Mouse (Mus musculus) heart, embryonic 13.5 days (tissue): ENCODE results near the gene Kif3c. TPM values are rescaled to one million over a fixed set of nuclear protein-coding genes. Genes with fewer than 3 reads are reported as not detected.

ENCODE experiments used
- ATAC-seq: fragments of 200-750 bp; cut with Nextera tagmentation; 2 replicates; pipeline ENCODE4 v1.8.0; 2017; ENCODE audit warnings: moderate TSS enrichment; ENCODE audit not compliant: insufficient number of reproducible peaks, low FRiP score, low TSS enrichment; ENCODE audit errors: extremely low read depth
- H3K27ac ChIP-seq: fragments of 300-500 bp; sonication (generic); replicated peaks from 2 replicates; pipeline ENCODE4 v1.5.1; 2015; ENCODE audit warnings: moderate library complexity, mild to moderate bottlenecking, inconsistent platforms
- H3K27me3 ChIP-seq: fragments of 300-500 bp; sonication (generic); replicated peaks from 2 replicates; pipeline ENCODE4 v1.6.1; 2015; ENCODE audit warnings: mild to moderate bottlenecking, inconsistent platforms
- H3K36me3 ChIP-seq: fragments of 300-500 bp; sonication (generic); 2 replicates; pipeline ENCODE4 v1.6.1; 2015; ENCODE audit warnings: mild to moderate bottlenecking, inconsistent platforms
- H3K4me1 ChIP-seq: fragments of 300-500 bp; sonication (generic); 2 replicates; pipeline ENCODE4 v1.6.1; 2015; ENCODE audit warnings: inconsistent platforms
- H3K4me2 ChIP-seq: fragments of 300-500 bp; sonication (generic); 2 replicates; pipeline ENCODE4 v1.6.1; 2015; ENCODE audit warnings: inconsistent platforms, mild to moderate bottlenecking, moderate library complexity
- H3K4me3 ChIP-seq: fragments of 300-500 bp; sonication (generic); 2 replicates; pipeline ENCODE4 v1.5.1; 2015; ENCODE audit warnings: moderate library complexity, mild to moderate bottlenecking, inconsistent platforms
- H3K9ac ChIP-seq: fragments of 300-500 bp; sonication (generic); 2 replicates; pipeline ENCODE4 v1.6.1; 2015; ENCODE audit warnings: inconsistent platforms, mild to moderate bottlenecking, moderate library complexity
- H3K9me3 ChIP-seq: fragments of 300-500 bp; sonication (generic); 2 replicates; pipeline ENCODE4 v1.6.1; 2016; ENCODE audit warnings: inconsistent platforms
- WGBS: fragments of 180-500 bp; shearing (Covaris S2); methylation state at CpG from one replicate; pipeline ENCODE4 v1.1.7; 2015; ENCODE audit warnings: mixed read lengths; 5-methylcytosine and 5-hydroxymethylcytosine counted together
- polyA plus RNA-seq: library from polyadenylated mRNA; unstranded; fragments of >200 nt; fragmentation: Nextera tagmentation; extraction: Ambion mirVana; gene quantifications from 2 replicates; pipeline ENCODE4 v1.2.1, GENCODE M21; 2015

The Kif3c gene
- polyA plus RNA-seq: 5.4 and 5.6 TPM in 2 replicates

GRCm38 (mm10) chr12:3364508-3365448, at the start of gene Kif3c:
Kif3c (plus strand) TSS chr12:3365132.
- WGBS: 7% methylated on average over 48 of the region's 48 CpGs
- Histone ChIP-seq H3K9ac (peak within 1 kb of the TSS; percentile 88), H3K27me3 (peaks cover 10% of the 10 kb centered on the region; the same call in 1 of the 2 replicates), H3K27ac (peak within 1 kb of the TSS; percentile 54), H3K4me2 (peak within 1 kb of the TSS; percentile 95), H3K9me3 (no peaks in the 10 kb centered on the region), H3K36me3 (peaks cover 12% of the 10 kb centered on the region), H3K4me3 (peak within 1 kb of the TSS; percentile 88), H3K4me1 (peaks cover 31% of the 10 kb centered on the region)
- peak; percentile 75; the same call in 1 of the 2 replicates for ATAC-seq

- H3K4me3 ChIP-seq: no peak overlapping the region
- ATAC-seq: no peak
- no peak overlapping the region for H3K9ac ChIP-seq
- peaks cover 5% of the 10 kb centered on the region; the same call in 1 of the 2 replicates for H3K4me1 ChIP-seq
- no peaks in the 10 kb centered on the region for H3K9me3 ChIP-seq
- H3K27me3 ChIP-seq: no peaks in the 10 kb centered on the region
- no peak overlapping the region for H3K4me2 ChIP-seq
- no peaks in the 10 kb centered on the region for H3K36me3 ChIP-seq
- H3K27ac ChIP-seq: no peak overlapping the region
- 20% methylated on average over 2 of the region's 2 CpGs for WGBS
Measured at GRCm38 (mm10) chr12:3316083-3316482, 48.8 kb upstream of the Kif3c start.

GRCm38 (mm10) chr12:3316937-3317336, 48.0 kb upstream of the Kif3c start:
- Histone ChIP-seq H3K4me3 (no peak overlapping the region), H3K36me3 (no peaks in the 10 kb centered on the region), H3K4me2 (no peak overlapping the region), H3K4me1 (0 out of 2 replicates have a peak, but pooled peaks cover 3% of the 10 kb centered on the region), H3K27me3 (no peaks in the 10 kb centered on the region), H3K9ac (no peak overlapping the region), H3K27ac (no peak overlapping the region), H3K9me3 (no peaks in the 10 kb centered on the region)
- no peak for ATAC-seq
- WGBS: 52% methylated on average over 3 of the region's 3 CpGs

GRCm38 (mm10) chr12:3319377-3319776, 45.6 kb upstream of the Kif3c start:
- no peak overlapping the region for H3K4me3 ChIP-seq
- WGBS: 56% methylated on average over 4 of the region's 4 CpGs
- no peak overlapping the region for H3K9ac ChIP-seq
- H3K9me3 ChIP-seq: no peaks in the 10 kb centered on the region
- H3K4me2 ChIP-seq: no peak overlapping the region
- no peak for ATAC-seq
- no peaks in the 10 kb centered on the region for H3K36me3 ChIP-seq
- H3K4me1 ChIP-seq: 0 out of 2 replicates have a peak, but pooled peaks cover 3% of the 10 kb centered on the region
- no peaks in the 10 kb centered on the region for H3K27me3 ChIP-seq
- no peak overlapping the region for H3K27ac ChIP-seq

GRCm38 (mm10) chr12:3323241-3323640, 41.7 kb upstream of the Kif3c start:
- Histone ChIP-seq H3K9me3 (no peaks in the 10 kb centered on the region), H3K4me3 (no peak overlapping the region), H3K36me3 (no peaks in the 10 kb centered on the region), H3K4me2 (no peak overlapping the region), H3K27me3 (no peaks in the 10 kb centered on the region), H3K9ac (no peak overlapping the region), H3K4me1 (no peaks in the 10 kb centered on the region), H3K27ac (no peak overlapping the region)
- 55% methylated on average over 6 of the region's 6 CpGs for WGBS
- ATAC-seq: no peak

- Histone ChIP-seq H3K27ac (no peak overlapping the region), H3K27me3 (no peaks in the 10 kb centered on the region), H3K9ac (no peak overlapping the region), H3K9me3 (peaks cover 3% of the 10 kb centered on the region; the same call in 1 of the 2 replicates), H3K4me2 (no peak overlapping the region), H3K36me3 (no peaks in the 10 kb centered on the region), H3K4me1 (no peaks in the 10 kb centered on the region), H3K4me3 (no peak overlapping the region)
- 65% methylated on average over 2 of the region's 2 CpGs for WGBS
- no peak for ATAC-seq
Measured at GRCm38 (mm10) chr12:3325232-3325631, 39.7 kb upstream of the Kif3c start.

- Histone ChIP-seq H3K4me2 (no peak overlapping the region), H3K4me3 (no peak overlapping the region), H3K36me3 (no peaks in the 10 kb centered on the region), H3K27me3 (no peaks in the 10 kb centered on the region), H3K4me1 (no peaks in the 10 kb centered on the region), H3K9ac (no peak overlapping the region), H3K9me3 (peaks cover 3% of the 10 kb centered on the region; the same call in 1 of the 2 replicates), H3K27ac (no peak overlapping the region)
- ATAC-seq: no peak
- WGBS: 63% methylated on average over 4 of the region's 4 CpGs
Measured at GRCm38 (mm10) chr12:3329677-3330076, 35.3 kb upstream of the Kif3c start.

GRCm38 (mm10) chr12:3338931-3339330, 26.0 kb upstream of the Kif3c start:
- H3K36me3 ChIP-seq: no peaks in the 10 kb centered on the region
- H3K9me3 ChIP-seq: no peaks in the 10 kb centered on the region
- no peak overlapping the region for H3K27ac ChIP-seq
- no peak for ATAC-seq
- H3K27me3 ChIP-seq: no peaks in the 10 kb centered on the region
- H3K4me3 ChIP-seq: no peak overlapping the region
- 80% methylated on average over 1 of the region's 1 CpGs for WGBS
- H3K9ac ChIP-seq: no peak overlapping the region
- no peak overlapping the region for H3K4me2 ChIP-seq
- H3K4me1 ChIP-seq: no peaks in the 10 kb centered on the region

- H3K27ac ChIP-seq: no peak overlapping the region
- WGBS: 81% methylated on average over 2 of the region's 2 CpGs
- no peak overlapping the region for H3K4me3 ChIP-seq
- no peaks in the 10 kb centered on the region for H3K9me3 ChIP-seq
- no peak overlapping the region for H3K9ac ChIP-seq
- H3K4me2 ChIP-seq: no peak overlapping the region
- H3K36me3 ChIP-seq: no peaks in the 10 kb centered on the region
- ATAC-seq: no peak
- no peaks in the 10 kb centered on the region for H3K27me3 ChIP-seq
- H3K4me1 ChIP-seq: no peaks in the 10 kb centered on the region
Measured at GRCm38 (mm10) chr12:3344155-3344554, 20.8 kb upstream of the Kif3c start.

GRCm38 (mm10) chr12:3345038-3345437, 19.9 kb upstream of the Kif3c start:
- no peak overlapping the region for H3K4me3 ChIP-seq
- 78% methylated on average over 5 of the region's 5 CpGs for WGBS
- ATAC-seq: no peak
- H3K36me3 ChIP-seq: no peaks in the 10 kb centered on the region
- H3K27ac ChIP-seq: no peak overlapping the region
- no peak overlapping the region for H3K9ac ChIP-seq
- H3K4me2 ChIP-seq: no peak overlapping the region
- H3K4me1 ChIP-seq: no peaks in the 10 kb centered on the region
- no peaks in the 10 kb centered on the region for H3K27me3 ChIP-seq
- no peaks in the 10 kb centered on the region for H3K9me3 ChIP-seq

- Histone ChIP-seq H3K9ac (no peak overlapping the region), H3K4me2 (no peak overlapping the region), H3K4me3 (no peak overlapping the region), H3K27me3 (no peaks in the 10 kb centered on the region), H3K36me3 (no peaks in the 10 kb centered on the region), H3K4me1 (no peaks in the 10 kb centered on the region), H3K27ac (no peak overlapping the region), H3K9me3 (no peaks in the 10 kb centered on the region)
- ATAC-seq: no peak
Measured at GRCm38 (mm10) chr12:3347682-3348081, 17.2 kb upstream of the Kif3c start.

GRCm38 (mm10) chr12:3349387-3349786, 15.5 kb upstream of the Kif3c start:
- H3K9me3 ChIP-seq: no peaks in the 10 kb centered on the region
- no peaks in the 10 kb centered on the region for H3K36me3 ChIP-seq
- no peak for ATAC-seq
- no peak overlapping the region for H3K4me2 ChIP-seq
- no peak overlapping the region for H3K9ac ChIP-seq
- H3K27me3 ChIP-seq: no peaks in the 10 kb centered on the region
- WGBS: 80% methylated on average over 3 of the region's 3 CpGs
- no peaks in the 10 kb centered on the region for H3K4me1 ChIP-seq
- H3K4me3 ChIP-seq: no peak overlapping the region
- H3K27ac ChIP-seq: no peak overlapping the region
